Mouse (Mus musculus) gastrocnemius, postnatal 14 days (tissue): ENCODE data around the gene Naa16. TPM values are rescaled to one million over a fixed set of nuclear protein-coding genes. Genes with fewer than 3 reads are reported as not detected.
A peak's percentile ranks its signal among the peaks of the same experiment; 100 is the strongest.

Experiments
- DNase-seq: peaks from one replicate; pipeline ENCODE4 v3.0.0; 2021; ENCODE audit warnings: mixed read lengths
- intact Hi-C: fragments of 180-260 bp; cut with DNase I; formaldehyde crosslinking; loops from one replicate; pipeline ENCODE4 v1.15.1; 2025; ENCODE audit warnings: low total_unique reads
- total RNA-seq, 2 experiments: library from RNA; stranded (reverse); gene quantifications; 2 replicates each; pipeline ENCODE4 v1.2.3; 2021

Naa16 gene
- total RNA-seq, 2 experiments from 2014 or later: 14.8 TPM

DNA sequence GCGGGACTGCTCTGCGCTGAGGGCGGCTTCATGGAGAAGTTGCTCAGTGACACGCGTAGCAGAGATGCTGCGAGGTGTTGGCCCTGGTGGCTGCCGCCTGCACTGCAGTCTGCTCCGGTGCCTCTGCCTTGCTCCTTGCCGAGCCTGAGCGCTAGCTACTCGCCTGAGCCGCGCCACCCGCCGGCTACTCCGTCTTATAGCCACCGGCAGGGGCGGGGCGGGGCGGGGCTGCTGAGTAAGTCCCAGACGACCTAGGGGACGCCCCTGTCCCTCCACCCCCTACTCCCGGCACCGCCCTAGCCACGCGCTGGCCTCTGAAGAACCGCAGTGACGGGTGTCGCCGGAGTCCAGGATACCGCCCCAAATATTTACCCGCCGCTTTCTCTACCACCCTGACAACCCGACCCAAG, 89.1 kb downstream of the Naa16 start, which contains the start of gene Rgcc:
TSS of gene Rgcc (minus strand) at position 180 of the 410 bp plus-strand sequence.
- intact Hi-C loops: no loop called here
- peak; percentile 93 for DNase-seq

- intact Hi-C loops: no loop called here
These were observed 89.8 kb downstream of the Naa16 start for GRCm38 (mm10) chr14:79300641-79301350.

DNA sequence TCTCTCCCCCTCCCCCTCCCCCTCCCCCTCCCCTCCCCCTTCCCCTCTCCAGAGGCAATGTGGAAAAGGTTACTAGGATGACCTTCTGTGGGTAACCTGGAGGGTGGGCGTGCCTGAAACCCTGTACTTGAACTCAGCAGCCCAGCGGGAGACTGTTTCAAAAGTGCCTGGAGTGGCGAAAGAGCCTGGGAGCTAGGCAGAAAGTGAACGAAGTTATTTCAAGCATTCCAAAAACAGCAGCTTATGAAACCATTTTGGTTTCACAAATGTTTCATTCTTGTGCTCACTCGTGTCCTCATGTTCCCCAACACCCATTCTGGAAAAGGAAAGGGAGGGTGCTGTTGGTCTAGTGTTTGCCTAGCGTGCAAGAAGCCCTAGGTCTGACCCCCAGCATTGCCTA, 90.8 kb downstream of the Naa16 start:
- no peak for DNase-seq
- intact Hi-C loops: no loop called here

More at GRCm38 (mm10) chr14:79300641-79301350, 89.8 kb downstream of the Naa16 start:
- peak; percentile 19 for DNase-seq

DNA sequence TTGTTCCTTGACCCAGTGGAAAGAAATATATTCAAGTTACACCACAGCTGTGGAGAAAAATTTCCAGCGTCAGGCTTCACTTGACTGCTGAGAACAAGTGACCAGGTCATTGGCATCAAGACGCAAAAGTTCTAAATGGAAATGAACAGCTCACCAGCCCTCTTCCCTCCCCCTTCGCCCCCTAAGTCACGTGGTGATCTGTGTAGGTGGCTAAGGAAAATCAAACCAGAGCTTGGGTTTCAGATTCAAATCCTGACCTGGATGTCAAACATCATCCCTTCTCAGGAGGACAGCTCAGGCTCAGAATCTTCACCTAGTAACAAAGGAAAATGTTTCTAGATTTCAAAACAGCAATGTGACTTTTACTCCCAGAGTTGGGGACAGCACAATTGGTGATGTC, 91.3 kb downstream of the Naa16 start:
- intact Hi-C loops: no loop called here
- DNase-seq: no peak

DNA sequence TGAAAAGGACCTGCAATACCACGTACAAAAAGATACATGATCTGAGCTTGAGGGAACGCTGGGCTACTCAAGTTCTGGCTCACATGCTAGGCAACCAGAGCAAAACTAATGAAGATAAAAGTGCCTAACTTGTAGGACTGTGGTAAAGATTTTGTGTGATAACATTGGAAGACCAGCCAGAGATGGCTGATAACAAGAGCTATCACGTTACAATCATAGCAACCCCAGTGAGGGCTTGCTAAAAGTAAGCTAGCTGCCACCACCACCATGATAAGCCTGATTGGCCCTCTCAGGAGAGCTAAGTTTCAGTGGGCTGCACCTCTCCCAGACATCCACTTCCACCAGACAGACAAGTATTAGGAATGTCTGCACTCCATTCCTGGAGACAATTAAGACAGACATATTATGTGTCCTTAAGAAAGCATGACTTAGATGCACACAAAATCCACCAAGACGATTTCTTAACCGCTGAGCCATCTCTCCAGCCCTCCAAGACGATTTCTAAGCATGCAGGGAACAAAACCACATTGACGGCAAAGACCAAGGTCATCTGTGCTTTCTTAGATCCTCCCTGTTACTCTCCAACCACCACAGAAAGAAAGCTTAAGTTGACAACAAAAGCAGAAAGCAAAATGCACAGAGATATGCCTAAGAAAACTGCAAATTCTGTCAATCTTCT, 92.1 kb downstream of the Naa16 start:
- no peak for DNase-seq
- intact Hi-C loops: no loop called here

- intact Hi-C loops: no loop called here
- DNase-seq: no peak
These were observed 93.7 kb downstream of the Naa16 start for GRCm38 (mm10) chr14:79296836-79297235.

- no peak for DNase-seq
- intact Hi-C loops: no loop called here
These were observed 94.4 kb downstream of the Naa16 start for GRCm38 (mm10) chr14:79296201-79296600.

DNA sequence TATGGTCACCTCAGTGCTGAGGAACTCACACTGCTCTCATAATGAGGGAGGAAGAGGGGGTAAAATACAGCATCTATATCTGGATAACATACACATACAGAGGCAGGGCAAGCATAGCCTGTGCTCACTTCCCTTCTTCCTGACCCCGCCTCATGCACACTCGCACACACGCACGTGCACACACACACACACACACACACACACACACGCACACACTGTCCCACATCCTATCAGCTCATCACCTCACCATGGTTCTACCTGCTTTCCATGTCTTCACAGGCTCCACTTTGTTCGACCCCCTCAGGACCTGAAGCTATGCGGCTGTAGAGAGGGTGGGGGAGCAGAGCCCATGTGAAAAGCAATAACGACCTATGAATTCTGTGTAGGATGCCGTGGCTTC, 95.0 kb downstream of the Naa16 start:
- intact Hi-C loops: no loop called here
- no peak for DNase-seq

DNA sequence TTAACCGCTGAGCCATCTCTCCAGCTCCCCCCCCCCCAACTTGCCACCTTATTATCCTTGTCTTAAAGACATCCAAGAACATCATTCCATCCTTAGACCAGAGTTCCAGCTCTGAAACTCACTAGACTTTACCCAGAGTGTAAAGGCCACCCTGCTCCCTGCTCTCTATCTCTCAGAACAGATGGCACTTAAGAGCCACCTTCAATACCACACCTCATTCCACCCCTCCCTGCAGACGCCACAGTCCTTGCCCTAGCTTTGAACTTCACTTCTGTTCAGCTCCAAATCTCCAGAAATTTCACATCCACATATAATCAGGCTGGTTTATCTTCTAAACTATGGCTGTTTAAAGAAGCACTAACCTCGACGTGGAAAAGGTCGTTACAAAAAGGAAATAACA, 95.6 kb downstream of the Naa16 start:
- no peak for DNase-seq
- intact Hi-C loops: no loop called here

DNA sequence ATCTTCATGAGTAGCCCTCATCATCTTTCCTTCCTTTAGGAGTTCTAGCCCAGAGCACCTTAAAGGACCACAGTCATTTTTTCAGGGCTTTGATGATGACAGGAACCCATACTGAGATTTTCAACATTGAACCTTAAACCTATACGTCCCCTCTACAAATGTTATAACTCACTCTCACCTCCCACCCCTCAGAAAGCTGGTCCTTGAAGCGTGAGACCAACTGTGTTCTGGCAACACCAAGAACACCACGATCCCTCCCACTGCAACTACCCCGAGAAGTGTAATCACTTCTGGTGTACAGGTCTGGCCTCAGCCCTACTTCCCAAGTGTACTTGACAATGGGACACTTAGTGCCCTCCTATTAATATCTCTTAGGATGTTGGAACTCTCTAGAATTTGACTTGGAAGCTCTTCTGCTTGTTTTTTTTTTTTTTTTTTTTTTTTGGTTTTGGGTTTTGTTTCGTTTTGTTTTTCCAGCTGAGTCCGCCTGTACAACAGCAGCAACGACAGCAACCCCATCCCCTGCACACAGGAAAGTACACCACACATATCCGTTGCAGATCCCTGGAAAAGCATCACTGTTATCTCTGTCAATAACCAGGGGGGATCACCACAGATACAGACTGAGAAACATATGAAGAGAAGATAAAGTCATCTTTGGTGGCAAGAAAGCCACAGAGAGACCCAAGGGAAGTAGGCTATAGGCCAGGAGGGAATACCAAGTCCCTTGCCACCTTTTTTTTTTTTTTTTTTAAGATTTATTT, 96.3 kb downstream of the Naa16 start:
- intact Hi-C loops: no loop called here
- DNase-seq: no peak

DNA sequence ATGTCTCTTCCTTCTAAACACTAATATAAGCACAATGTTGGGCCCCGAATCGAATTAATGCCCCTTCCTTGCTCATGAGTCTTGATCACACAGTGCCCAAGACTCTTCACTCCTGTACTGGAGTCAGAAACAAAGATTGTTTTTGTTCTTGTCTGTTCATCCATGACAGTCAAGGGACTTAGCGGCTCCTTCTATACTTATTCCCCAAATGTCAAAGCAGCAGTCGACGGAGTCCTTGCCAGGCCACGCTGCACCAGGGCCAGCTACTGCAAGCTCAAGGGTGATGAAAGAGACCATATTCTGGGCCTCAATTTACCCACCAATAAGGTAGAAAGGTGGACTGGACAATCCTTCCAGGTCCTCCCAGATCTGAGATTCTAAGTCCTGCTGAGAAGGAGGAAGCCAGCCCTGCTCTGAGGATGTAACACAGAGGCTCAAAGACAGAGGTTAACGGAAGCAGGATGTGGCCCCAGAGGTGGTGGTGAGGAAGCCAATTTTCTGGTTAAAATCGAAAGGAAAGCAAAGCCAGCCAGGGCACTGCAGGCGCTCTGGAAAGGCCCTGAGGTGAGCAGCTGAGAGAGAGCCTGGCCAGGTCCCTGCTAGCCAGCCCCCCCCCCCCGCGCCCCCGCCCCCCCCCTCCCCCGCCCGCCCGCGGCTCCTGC, 97.3 kb downstream of the Naa16 start:
- intact Hi-C loops: no loop called here

DNA sequence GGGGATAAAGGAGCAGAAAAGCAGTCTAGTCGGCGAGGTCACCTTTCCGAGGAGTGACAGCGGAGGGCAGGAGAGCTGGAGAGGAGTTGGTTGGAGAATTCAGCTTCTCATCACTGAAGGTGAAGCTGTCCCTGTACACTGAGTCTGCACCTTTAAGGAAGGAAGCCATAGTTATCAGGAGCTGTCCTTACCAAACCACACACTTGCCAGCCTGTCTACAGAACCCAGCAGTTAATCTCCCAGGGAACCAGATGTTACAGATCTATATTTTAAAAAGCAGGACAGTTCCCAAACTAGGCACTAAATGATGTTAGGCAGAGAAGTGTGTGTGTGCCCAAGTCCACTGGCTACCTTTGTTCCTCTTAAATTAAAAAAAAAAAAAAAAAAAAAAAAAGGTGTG, 98.9 kb downstream of the Naa16 start:
- no peak for DNase-seq
- intact Hi-C loops: no loop called here

More for the DNA sequence above, 97.3 kb downstream of the Naa16 start:
- DNase-seq: no peak

DNA sequence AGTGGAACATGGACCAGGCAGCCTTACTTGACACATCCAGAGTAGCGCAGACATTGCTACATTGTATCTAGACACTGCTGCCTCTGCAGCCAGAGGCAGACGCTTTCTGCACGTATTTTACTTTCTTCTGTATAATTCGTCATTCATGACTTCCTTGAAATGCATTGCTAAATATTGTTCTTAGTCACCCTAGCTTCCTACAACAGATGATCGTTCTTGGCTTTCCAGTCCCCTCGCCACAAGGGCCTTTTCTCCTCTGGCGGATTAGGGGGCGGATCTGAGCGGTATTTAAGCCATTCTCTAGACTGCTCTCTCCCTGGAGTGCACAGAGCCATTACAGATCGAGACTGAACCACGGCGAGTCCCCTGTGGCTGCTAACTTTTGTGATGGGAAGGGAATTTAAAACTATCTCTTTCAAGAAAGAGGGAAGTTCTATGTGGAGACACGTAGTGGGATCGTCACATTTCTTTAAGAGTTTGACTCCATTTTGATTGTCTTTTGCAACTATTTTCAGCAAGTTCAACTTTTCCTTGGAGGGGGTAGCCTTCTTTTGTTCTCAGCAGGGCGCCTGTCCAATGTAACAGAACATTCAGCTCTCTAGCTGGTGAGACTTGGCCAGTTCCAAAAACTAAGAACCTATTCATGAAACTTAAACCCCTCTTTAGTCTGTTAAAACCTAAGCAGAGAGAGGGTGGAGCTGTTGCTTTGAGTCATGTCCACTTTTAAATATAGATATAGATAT, 99.7 kb downstream of the Naa16 start:
- DNase-seq: no peak
- intact Hi-C loops: no loop called here

- DNase-seq: no peak
- intact Hi-C loops: no loop called here
These were observed 100.7 kb downstream of the Naa16 start for GRCm38 (mm10) chr14:79289909-79290308.

DNA sequence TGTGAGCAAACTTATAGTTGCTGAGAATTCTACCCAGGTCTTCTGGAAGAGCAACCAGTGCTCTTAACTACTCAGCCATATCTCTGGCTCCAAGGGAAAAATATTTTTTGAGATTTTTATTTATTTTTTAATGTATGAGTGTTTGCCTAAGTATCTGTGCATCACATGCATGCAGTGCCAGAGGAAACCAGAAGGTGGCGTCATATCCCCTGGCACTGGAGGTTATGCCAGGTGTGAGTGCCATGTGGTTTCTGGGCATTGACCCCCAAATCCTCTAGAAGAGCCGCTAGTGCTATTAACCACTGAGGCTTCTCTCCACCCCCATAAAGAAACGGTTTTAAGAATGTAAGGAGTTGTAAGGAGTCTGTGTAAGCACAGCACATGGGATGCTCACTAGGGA, 102.3 kb downstream of the Naa16 start:
- no peak for DNase-seq
- intact Hi-C loops: no loop called here

GRCm38 (mm10) chr14:79287251-79287863, 103.2 kb downstream of the Naa16 start:
- DNase-seq: no peak
- intact Hi-C loops: no loop called here

DNA sequence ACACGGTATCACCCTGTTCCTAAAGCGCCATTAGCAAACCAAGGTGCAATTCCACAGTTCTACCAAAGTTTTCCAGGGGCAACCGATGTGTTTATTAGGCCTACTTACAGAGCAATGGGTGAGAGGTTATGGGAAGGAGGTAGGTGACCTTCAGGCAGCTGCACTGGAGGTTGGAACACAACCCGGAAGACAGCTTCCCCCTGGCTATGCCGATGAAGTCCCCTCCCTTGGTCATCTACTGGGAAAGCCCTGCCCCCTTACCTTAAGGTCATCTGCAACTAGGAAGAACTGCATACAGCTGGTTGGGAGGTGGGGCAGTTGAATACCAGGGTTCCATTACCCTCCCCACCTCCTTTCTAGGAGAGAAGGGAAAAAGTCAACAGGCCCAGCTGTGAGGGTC, 105.0 kb downstream of the Naa16 start:
- intact Hi-C loops: no loop called here
- DNase-seq: no peak

GRCm38 (mm10) chr14:79284616-79285015, 106.0 kb downstream of the Naa16 start:
- intact Hi-C loops: no loop called here
- no peak for DNase-seq

- intact Hi-C loops: no loop called here
- no peak for DNase-seq
These were observed 106.6 kb downstream of the Naa16 start for GRCm38 (mm10) chr14:79283952-79284351.
